Mouse (Mus musculus) adipocyte (in vitro differentiated cells): ENCODE measurements around the gene Mst1.

Source experiments
- DNase-seq: peaks from one replicate; pipeline ENCODE4 v3.0.0-alpha.2; 2016; ENCODE audit warnings: low spot score

Gene Mst1

GRCm38 (mm10) chr9:108080168-108080567, at the start of gene Mst1:
TSS of gene Mst1 (plus strand) at chr9:108080436.
- no peak for DNase-seq

GRCm38 (mm10) chr9:108032126-108032525, 48.1 kb upstream of the Mst1 start:
- no peak for DNase-seq

GRCm38 (mm10) chr9:108035331-108036156, 44.7 kb upstream of the Mst1 start:
- DNase-seq: no peak

- DNase-seq: no peak
These were observed 35.3 kb upstream of the Mst1 start for GRCm38 (mm10) chr9:108044751-108045492.

GRCm38 (mm10) chr9:108046582-108046981, 33.7 kb upstream of the Mst1 start:
- no peak for DNase-seq

- no peak for DNase-seq
These were observed 32.4 kb upstream of the Mst1 start for GRCm38 (mm10) chr9:108047601-108048565.

GRCm38 (mm10) chr9:108048566-108048955, 31.7 kb upstream of the Mst1 start:
- no peak for DNase-seq

GRCm38 (mm10) chr9:108049016-108049455, 31.2 kb upstream of the Mst1 start, which contains the start of gene Gmppb:
TSS of gene Gmppb (plus strand) at chr9:108049242.
- peak; percentile 97 for DNase-seq

- DNase-seq: no peak
These were observed 30.5 kb upstream of the Mst1 start for GRCm38 (mm10) chr9:108049561-108050251.

GRCm38 (mm10) chr9:108051184-108051930, 28.9 kb upstream of the Mst1 start:
- DNase-seq: no peak

GRCm38 (mm10) chr9:108051931-108052220, 28.4 kb upstream of the Mst1 start:
- no peak for DNase-seq

- DNase-seq: no peak
These were observed 27.8 kb upstream of the Mst1 start for GRCm38 (mm10) chr9:108052411-108052810.

- peak; percentile 95 for DNase-seq
These were observed 27.2 kb upstream of the Mst1 start, which contains the start of gene Amigo3 for GRCm38 (mm10) chr9:108052885-108053664. TSS of gene Amigo3 (plus strand) at chr9:108053159.

- DNase-seq: no peak
These were observed 26.5 kb upstream of the Mst1 start for GRCm38 (mm10) chr9:108053665-108054225.

- DNase-seq: no peak
These were observed 25.8 kb upstream of the Mst1 start for GRCm38 (mm10) chr9:108054331-108055040.

GRCm38 (mm10) chr9:108055061-108055460, 25.2 kb upstream of the Mst1 start:
- no peak for DNase-seq

- no peak for DNase-seq
These were observed 24.5 kb upstream of the Mst1 start for GRCm38 (mm10) chr9:108055661-108056237.
